Mouse (Mus musculus) cerebellum, postnatal 36 days (tissue): ENCODE data around the gene Gm7247.
A peak's percentile ranks its signal among the peaks of the same experiment; 100 is the strongest.
"Not testable (repeated sequence)": the region's sequence is repeated elsewhere in the genome, so short reads cannot be mapped to it uniquely, and the experiment has no call there.

Source experiments
- DNase-seq, 2 experiments: peaks; one replicate each; pipeline ENCODE4 v3.0.0; 2021 to 2022; ENCODE audit warnings: mixed read lengths in 2 of 2

Gene Gm7247

DNA sequence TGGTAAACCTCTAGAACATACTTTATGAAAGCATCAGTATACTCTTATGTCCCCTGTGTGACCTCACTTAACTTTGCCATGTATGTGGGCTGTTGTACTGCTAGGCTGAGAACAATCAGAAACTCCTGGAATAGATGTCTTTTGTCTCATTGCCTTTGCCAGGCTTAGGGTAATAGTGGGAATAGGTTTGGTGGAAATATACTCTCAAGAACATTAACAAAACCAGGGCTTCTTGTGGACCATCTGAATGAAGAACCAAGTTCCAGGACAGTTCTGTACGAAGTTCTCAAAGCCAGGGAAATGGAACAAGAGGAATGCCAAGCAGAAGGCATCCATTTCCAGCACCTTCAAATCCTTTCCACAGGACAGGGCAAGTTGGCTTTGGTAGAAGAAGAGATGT is at the start of gene Gm7247:
Gm7247 (plus strand) TSS at position 301 of the 400 bp plus-strand sequence.
- no peak for DNase-seq

DNA sequence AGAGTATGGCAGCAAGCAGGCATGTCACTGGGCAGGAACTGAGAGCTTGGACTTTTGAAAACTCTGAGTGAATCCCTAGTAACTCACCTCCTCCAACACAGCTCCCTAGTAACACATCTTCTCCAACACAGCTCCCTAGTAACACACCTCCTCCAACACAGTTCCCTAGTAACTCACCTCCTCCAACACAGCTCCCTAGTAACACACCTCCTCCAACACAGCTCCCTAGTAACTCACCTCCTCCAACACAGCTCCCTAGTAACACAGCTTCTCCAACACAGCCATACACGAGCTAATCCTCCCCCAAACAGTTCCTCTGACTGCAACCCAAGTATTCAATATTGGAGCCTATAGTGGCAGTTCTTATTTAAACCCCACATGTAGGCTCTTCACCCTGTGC is 37.6 kb upstream of the Gm7247 start:
- no peak for DNase-seq

DNA sequence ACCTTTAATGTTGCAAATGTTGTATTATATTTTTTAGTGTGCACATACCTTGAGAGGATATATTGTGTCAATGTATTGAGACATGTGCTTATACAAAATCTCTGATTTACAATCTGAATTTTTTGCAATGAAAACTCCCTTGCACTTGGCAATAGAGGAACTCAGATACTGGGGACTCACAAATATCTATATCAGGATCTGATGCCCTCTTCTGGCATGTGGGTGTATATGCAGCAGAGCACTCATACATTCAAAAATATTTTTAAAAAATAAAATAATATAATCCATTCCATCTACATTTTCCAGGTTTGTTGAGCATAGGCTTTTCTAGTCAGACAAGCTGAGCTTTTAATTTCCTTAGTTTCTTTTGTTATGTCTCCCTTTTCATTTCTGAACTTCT is 15.5 kb upstream of the Gm7247 start:
- no peak for DNase-seq

DNA sequence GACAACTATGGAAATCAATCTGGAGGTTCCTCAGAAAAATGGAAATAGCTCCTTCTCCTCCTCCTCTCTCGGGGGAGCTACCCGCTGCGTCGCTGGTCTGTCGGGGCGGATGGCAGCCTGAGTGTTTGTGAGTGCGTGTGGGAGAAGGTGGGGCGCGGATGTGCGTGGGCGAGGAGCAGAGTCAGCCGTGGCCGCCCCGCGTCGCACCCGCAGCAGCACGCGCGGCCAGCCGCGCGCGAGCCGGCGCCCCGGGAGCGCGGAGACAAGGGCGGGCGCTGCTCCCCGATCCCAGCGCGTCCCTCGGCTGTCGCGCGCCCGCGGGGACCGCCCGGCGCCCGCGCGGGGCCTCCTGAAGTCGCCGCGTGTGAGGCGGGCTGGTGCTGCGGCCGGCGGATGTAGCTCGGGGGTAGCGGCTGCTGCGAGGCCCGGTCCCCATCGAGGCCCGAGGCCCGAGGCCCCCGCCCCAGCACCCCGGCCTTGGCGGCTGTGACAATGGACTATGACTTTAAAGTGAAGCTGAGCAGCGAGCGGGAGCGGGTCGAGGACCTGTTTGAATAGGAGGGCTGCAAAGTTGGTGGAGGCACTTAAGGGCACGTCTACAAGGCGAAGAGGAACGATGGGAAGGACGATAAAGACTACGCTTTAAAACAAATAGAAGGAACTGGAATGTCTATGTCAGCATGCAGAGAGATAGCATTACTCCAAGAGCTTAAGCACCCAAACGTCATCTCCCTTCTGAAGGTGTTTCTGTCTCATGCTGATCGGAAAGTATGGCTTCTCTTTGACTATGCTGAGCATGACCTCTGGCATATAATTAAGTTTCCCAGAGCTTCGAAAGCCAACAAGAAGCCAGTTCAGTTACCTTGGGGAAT is 3.2 kb upstream of the Gm7247 start:
- peak; percentile 9 to 12 for DNase-seq

DNA sequence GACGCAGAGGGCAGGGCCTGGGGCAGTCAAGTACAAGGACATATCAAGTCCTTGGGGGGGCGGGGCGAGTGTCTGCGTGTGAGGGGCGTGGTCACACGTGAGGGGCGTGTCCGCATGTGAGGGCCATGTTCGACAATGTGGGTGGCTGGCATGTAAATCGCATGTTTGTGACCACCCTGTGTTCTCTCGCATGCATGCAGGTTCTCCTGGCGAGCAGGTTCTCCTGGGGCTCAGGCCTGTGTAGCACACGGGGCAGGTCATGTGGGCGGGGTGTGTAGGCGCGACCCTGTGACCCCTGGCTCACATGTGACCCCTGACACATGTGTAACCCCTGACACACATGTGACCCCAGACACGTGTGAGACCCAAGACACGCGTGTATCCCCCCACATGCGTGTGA is 21.2 kb downstream of the Gm7247 start:
- DNase-seq, result no peak

DNA sequence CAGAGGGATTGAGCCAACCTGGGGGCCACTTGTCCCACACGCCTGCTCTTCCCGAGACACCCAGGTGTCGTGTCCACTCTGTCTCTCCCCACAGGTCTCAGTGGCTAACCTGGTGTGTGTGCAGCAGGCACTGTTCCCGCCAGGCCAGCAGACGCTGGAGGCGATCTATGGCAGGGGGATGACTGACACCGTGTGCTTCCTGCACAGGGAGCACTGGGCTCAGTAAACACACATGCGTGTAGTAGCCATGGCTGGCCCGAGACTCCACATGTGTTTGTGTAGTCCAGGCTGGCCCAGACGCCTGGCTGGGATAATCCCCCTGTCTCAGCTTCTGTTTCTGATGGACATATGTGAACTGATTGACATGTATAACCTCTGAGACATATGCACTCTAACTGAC is 22.8 kb downstream of the Gm7247 start:
- DNase-seq, result no peak

DNA sequence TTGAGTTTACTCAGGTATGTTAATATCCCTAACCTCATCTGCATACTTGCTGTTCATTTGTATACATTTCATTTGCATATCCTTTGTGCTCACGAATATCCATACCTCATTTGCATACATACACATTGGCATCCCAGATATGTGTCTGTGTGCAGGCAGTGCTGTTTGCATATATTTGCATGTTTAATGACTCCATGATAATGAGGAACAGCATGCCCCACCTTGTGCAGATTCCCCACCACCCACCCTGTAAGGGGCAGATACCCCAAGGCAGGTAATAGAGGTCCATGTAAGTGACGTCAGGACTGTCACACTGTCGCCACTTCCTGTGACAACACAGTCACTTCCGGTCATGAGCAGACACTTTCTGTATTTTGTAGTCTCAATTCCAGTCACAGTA is 24.2 kb downstream of the Gm7247 start:
- no peak for DNase-seq

DNA sequence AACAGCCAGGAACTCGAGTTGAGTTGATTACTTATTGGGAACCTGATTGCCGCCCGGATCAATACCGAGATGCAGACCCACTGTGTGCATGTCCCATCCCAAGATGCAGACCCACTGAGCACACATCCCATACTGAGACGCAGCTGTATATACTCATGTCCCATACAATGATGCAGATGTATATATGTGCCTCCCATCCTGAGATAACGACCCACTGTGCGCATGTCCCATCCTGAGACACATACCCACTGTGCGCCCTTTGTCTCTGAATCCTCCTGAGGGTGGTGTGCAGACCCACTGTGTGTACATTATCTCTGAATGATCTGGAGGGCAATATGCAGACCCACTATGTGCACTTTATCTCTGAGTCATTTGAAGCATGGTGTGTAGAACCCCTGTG is 26.2 kb downstream of the Gm7247 start:
- no peak for DNase-seq

DNA sequence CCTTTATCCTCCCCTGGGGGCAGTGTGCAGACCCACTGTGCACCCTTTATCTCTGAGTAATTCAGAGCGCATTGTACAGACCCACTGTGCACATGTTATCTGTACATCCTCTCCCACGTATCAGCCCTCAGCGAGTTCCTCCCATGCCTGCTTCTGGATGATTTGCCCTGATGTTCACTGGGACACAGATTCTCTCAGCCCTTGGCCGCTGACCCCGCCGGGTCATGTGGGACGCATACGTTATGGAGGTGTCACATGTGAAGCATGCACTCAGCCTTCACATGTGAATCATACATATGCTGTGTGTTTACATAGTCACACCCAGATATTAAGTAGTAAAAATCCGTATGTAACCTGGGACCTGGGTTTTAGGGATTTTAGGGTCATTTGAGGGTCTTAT is 26.7 kb downstream of the Gm7247 start:
- DNase-seq, result no peak

DNA sequence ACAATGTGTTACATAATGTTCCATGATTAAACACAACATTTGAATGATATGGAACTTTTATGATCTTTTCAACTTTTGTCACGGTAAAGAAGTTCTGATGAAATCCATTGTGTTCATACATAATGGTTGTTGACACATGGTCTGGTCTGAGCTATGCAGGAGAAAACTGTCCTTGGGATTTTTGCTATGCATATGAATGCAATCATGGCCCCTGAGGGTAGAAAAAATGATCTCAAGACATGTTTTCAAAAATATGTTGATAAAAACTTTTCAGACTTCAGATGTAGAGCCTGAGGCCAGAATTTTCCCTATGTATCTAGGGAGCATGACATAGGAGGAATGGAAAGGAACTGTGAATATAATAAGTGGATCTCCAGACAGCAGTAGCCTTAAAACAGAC is 49.0 kb downstream of the Gm7247 start, which contains the start of gene Vmn2r88:
Vmn2r88 (plus strand) TSS at position 301 of the 400 bp plus-strand sequence.
- DNase-seq, result no peak

DNA sequence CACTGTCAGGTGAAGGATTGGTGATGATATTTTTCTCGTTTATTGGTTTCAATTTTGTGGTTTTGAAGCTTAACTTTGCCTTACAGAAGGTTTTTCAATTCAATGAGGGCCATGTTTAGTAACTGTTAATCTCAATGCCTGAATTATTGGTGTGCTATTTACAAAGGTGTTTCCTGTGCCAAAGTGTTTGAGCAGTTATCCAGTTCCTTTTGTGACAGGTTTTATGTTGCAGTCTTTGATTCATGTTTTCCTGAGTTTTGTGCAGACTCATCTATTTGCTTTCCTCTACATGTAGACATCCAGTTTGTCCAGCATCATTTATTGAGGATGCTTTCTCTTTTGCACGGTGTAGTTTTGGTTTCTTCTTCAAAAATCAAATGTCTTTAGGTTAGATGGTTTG is 62.3 kb downstream of the Gm7247 start:
- DNase-seq, result no peak

DNA sequence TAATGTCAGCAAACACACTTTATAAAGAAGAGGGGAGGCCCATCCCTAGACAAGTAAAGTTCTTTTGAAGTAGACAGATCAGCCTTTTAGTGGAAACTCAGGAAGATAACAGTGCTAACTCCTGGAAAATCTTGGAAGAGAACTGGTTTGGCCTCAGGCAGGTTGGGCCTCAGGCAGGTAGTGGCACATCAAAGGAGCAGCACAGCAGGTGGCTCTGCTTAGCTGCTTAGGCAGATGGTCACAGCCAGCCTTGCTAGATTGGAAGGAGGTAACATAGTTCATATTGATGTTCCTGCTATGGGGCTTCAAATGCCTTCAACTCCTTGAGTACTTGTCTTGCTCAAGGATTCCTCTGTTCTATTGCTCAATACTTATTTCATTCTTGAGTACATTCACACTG is 68.6 kb downstream of the Gm7247 start:
- peak in 1 of 2 experiments; percentile 8 for DNase-seq

DNA sequence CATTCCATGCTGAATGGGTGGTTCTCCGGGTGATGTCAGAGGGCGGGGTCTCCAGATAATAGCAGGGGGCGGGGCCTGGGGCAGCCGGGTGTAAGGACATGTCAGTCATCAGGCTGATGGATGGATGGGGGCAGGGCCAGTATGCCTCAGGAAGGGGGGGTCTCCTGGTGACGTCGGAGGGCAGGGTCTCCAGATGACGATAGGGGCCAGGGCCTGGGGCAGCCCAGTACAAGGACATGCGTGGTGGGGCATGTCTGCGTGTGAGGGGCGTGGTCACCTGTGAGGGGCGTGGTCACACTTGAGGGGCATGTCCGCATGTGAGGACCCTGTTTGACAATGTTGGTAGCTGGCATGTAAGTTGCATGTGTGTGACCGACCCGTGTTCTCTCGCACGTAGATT is 73.0 kb downstream of the Gm7247 start:
- DNase-seq, result no peak

DNA sequence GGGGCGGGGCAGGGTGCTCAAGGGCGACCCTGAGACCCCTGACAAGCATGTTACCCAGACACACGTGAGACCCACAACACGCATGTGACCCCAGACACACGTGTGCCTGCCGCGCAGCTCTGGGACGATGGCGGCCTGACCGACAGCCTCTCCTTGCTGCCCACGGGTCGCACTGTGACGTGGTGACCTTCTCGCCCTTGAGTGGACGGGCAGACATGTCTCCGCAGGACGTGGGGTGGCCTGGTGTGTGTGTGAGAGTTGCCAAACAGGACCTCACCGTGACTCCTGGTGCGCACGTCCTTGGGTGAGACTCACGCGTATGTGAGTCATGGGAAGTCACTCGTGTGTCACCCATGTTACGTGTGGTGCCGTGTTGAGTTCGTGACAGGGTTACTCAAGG is 73.5 kb downstream of the Gm7247 start:
- DNase-seq, result no peak

DNA sequence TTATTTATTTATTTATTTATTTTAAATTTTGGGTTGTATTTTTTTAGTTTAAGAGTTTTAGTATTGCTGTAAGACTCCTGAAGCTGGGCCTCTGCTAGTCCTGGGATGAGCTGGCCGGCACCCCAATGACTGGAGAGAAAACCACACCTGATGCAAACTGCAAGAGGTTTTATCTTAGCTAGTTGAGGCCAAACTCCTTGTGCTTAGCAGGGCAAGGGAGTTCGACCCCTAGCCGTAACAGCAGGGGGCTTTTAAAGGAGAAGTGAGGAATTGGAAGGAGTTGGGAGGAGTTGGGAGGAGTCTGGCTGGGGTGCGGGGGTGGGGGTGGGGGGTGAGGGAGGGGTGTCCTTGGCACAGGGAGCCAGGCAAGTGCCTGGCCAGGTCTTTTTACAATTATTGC is 77.4 kb downstream of the Gm7247 start:
- no peak for DNase-seq

DNA sequence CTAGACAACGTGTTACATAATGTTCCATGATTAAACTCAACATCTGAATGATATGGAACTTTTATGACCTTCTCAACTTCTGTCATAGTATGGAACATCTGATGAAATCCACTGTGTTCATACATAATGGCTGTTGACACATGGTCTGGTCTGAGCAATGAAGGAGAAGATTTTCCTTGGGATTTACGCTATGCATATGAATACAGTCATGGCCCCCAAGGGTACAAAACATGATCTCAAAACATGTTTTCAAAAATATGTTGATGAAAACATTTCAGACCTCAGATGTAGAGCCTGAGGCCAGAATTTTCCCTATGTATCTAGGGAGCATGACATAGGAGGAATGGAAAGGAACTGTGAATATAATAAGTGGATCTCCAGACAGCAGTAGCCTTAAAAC is 90.0 kb downstream of the Gm7247 start, which contains the start of gene Vmn2r89:
Vmn2r89 (plus strand) TSS at position 301 of the 400 bp plus-strand sequence.
- DNase-seq, result not testable (repeated sequence)

DNA sequence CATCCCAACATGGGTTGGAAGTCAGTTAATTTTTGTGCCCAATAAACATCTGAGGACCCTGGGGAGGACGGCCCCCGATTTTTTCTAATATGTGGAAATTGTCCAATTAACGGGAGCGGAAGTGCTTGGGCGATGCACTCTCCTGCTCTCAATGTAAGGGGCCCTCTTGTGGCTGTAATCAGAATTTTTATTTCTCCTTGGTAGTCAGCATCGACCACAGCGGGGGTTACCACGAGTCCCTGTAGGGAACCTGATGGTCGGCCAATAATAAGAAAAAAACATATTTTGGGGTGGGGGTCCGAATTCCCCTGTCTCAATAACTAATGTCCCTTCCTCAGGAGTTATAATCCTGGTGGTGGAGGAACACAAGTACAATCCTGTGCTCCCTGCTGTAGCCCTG is 118.7 kb downstream of the Gm7247 start:
- DNase-seq, result not testable (repeated sequence)

DNA sequence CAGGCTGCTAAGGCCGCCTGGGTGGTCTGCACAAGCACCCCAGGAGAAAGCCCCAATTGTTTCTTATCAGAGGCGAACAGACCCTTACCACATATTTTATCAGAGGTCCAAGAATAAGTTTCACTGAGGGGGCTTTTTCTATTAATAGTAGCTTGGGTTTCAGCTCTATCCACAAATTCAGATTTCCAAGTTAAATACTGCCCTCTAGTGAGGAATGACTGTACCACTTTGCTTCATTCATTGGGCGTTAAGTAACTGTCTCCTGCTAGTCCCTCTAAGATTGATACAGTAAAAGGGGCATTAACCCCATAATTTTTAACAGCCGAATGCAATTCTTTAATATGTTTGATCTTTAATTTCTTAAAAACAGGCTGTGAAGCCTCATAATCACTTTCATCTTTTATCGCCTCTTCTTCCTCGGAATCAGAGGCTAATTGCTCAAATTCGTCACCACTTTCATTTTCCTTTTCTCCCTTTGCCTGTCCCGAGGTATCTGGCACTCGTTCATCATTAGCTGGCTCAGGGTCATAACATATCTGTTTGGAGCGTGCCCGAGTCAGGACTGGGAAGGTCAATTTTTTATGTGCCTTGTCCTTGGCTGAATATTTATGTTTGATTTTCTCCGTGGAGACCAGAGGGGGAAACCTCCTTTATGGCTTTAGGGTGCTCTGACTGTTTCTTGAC is 119.9 kb downstream of the Gm7247 start:
- DNase-seq, result not testable (repeated sequence)

DNA sequence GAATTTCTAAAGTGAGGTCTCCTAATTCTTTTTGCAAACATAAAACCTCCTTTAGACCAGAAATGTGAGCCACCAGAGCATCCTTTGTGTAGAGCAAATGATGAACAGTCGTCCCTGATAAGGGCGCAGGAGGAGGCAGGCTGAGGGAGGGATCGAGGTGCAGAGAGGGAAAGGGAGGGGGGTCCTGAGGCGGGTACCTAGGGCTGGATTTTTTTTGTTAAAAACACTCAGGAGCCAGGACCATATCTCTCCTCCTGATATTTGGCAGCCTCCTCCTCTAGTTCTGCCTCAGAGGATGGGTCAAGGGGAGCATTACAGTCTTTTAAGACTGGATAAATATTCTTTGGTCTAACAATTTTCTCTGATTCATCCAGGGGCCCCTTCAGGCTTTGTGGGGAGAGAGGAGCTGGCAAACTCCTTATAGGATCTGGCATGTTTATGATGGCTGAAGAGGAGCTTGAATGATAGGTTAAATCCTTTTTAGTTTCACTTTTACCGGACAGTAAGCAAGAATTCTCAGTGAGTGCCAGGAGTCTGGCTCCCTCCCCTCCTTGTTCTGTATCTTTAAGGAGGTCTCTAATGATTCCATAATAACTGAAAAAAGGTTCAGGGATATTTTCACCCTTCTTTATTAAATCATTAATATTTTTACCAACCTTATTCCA is 120.6 kb downstream of the Gm7247 start:
- no peak for DNase-seq

DNA sequence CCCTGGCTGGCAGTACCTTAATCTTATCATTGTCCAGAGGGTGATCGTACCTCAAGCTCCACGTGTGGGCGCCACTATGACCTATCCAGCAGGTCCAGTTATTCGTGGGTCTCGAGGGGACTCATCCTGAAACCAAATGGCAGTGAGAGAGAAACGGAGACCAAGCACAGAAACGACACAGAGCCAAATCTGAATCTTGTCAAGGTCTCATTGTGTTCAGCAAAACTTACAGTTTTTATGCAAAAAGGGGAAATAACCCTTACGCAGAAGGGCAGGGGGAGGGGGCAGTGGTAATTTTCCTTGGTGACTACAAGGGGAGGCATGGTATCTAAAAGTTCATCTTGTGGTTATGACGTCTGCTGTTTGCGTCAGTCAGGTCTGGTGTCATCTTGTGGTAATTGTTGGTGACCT is 121.4 kb downstream of the Gm7247 start:
- not testable (repeated sequence) for DNase-seq

DNA sequence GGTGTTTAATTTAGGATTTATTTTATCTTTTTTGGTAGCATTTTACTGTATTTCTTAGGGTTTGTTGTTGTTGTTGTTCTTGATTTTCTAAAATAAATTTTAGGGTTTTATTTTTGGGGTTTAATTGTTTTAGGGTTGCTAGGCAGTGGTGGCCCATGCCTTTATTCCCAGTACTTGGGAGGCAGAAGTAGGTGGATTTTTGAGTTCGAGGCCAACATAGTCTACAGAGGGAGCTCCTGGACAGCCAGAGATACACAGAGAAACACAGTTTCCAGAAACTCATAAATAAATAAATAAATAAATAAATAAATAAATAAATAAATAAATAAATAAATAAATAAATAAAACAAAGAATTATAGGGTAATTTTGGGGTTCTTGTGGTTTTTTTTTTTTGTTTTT is 122.1 kb downstream of the Gm7247 start:
- DNase-seq, result no peak

DNA sequence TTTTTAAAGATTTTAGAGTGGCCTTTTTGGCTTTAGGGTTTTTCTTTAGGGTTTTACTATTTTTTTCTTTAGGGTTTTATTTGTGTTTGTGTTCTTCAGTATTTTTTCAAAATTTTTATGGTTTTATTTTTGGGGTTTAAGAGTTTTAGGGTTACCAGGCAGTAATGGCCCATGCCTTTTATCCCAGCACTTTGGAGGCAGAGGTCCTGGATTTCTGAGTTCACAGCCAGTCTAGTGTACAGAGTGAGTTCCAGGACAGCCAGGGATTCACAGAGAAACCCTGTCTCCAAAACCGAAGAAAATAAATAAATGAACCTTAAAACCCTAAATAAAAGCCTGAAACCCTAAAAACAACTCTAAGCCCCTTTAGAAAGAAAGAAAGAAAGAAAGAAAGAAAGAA is 124.6 kb downstream of the Gm7247 start:
- no peak for DNase-seq

DNA sequence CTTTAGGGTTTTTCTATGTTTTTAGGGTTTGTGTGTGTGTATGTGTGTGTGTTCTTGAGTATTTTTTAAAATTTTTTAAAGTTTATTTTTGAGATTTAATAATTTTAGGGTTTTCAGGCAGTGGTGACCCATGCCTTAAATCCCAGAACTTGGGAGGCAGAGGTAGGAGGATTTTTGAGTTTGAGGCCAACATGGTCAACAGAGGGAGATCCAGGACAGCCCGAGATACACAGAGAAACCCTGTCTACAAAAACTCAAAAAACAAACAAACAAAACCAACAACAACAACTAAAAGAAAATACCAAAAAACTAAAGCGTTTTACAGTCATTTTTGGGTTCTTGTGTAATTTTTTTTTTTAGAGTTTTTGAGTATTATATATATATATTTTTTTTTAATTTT is 134.2 kb downstream of the Gm7247 start:
- DNase-seq, result no peak

DNA sequence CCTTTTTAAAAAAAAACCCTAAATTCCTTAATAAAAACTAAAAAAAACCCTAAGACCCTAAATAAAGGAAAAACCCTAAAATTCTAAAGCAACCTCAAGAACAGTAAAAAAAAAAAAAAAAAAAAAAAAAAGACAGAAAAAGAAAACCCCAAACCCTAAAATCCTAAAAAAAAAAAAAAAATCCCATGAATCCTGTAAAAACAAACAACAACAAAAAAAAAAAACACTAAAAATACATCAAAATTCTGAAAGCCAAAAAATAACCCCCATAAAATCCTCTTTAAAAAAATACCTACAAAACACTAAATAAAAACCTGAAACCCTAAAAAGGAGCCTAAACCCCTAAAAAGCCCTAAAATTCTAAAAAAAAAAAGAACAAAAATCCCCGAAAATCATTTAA is 135.4 kb downstream of the Gm7247 start:
- DNase-seq, result no peak
